Mouse (Mus musculus) c-Kit-positive CD71-positive TER-119-positive erythroid progenitor cells, embryonic 14.5 days (primary cell): Measurements from ENCODE around the gene Otud5.
"Not testable (repeated sequence)": the region's sequence is repeated elsewhere in the genome, so short reads cannot be mapped to it uniquely, and the experiment has no call there.

ENCODE experiments used
- DNase-seq: peaks from one replicate; pipeline ENCODE4 v3.0.0-alpha.2; 2013; ENCODE audit warnings: low spot score

The Otud5 gene

GRCm38 (mm10) chrX:7879819-7880218 is 38.7 kb downstream of the Otud5 start:
- DNase-seq, result peak; percentile 42

GRCm38 (mm10) chrX:7883841-7884567 is 42.8 kb downstream of the Otud5 start, which contains the start of gene Slc35a2:
Slc35a2 (plus strand) TSS chrX:7884028.
- DNase-seq, result peak; percentile 73

- no peak for DNase-seq
Observed at GRCm38 (mm10) chrX:7898211-7898610, 57.0 kb downstream of the Otud5 start.

GRCm38 (mm10) chrX:7898880-7899874 is 58.0 kb downstream of the Otud5 start, which contains the start of the genes Pqbp1 and Timm17b:
Pqbp1 (minus strand) TSS chrX:7899269.
Timm17b (plus strand) TSS chrX:7899357.
- peak; percentile 87 for DNase-seq

GRCm38 (mm10) chrX:7904441-7904840 is 63.3 kb downstream of the Otud5 start:
- DNase-seq, result no peak

- DNase-seq, result no peak
Observed at GRCm38 (mm10) chrX:7907735-7908134, 66.6 kb downstream of the Otud5 start, which contains the start of gene Gm10491. Gm10491 (minus strand) TSS chrX:7907835.

- DNase-seq, result not testable (repeated sequence)
Observed at GRCm38 (mm10) chrX:7909242-7909641, 68.1 kb downstream of the Otud5 start, which contains the start of gene Gm10490. Gm10490 (plus strand) TSS chrX:7909542.

GRCm38 (mm10) chrX:7910473-7910872 is 69.3 kb downstream of the Otud5 start:
- no peak for DNase-seq

- DNase-seq, result not testable (repeated sequence)
Observed at GRCm38 (mm10) chrX:7915669-7916068, 74.5 kb downstream of the Otud5 start.

GRCm38 (mm10) chrX:7917960-7918359 is 76.8 kb downstream of the Otud5 start:
- DNase-seq, result not testable (repeated sequence)

GRCm38 (mm10) chrX:7919601-7920383 is 78.6 kb downstream of the Otud5 start, which contains the start of gene Pcsk1n:
Pcsk1n (plus strand) TSS chrX:7919822.
- DNase-seq, result no peak

- no peak for DNase-seq
Observed at GRCm38 (mm10) chrX:7922032-7922431, 80.9 kb downstream of the Otud5 start.
